Mouse (Mus musculus) gonadal fat pad, adult 2 months (tissue): ENCODE measurements around the gene Atg5. TPM values are rescaled to one million over a fixed set of nuclear protein-coding genes. Genes with fewer than 3 reads are reported as not detected.

Experiments used
- DNase-seq: peaks from one replicate; pipeline ENCODE4 v3.0.0-alpha.2; 2012; ENCODE audit warnings: low read depth
- polyA plus RNA-seq: library from polyadenylated mRNA; depleted of rRNA; stranded (reverse); fragments of >200 nt; gene quantifications from 2 replicates; pipeline ENCODE4 v1.2.3, GENCODE M21; 2012

The Atg5 gene
- polyA plus RNA-seq, 1 experiment, result 13.9 TPM

- no peak for DNase-seq
Observed at GRCm38 (mm10) chr10:44348474-44349415, 80.6 kb downstream of the Atg5 start.

GRCm38 (mm10) chr10:44353467-44353866 lies 85.3 kb downstream of the Atg5 start:
- DNase-seq, result no peak

GRCm38 (mm10) chr10:44354393-44354792 lies 86.2 kb downstream of the Atg5 start:
- no peak for DNase-seq

- no peak for DNase-seq
Observed at GRCm38 (mm10) chr10:44355216-44355615, 87.1 kb downstream of the Atg5 start.

GRCm38 (mm10) chr10:44356625-44357024 lies 88.5 kb downstream of the Atg5 start:
- no peak for DNase-seq

GRCm38 (mm10) chr10:44357316-44357715 lies 89.2 kb downstream of the Atg5 start:
- no peak for DNase-seq

GRCm38 (mm10) chr10:44358816-44359215 lies 90.7 kb downstream of the Atg5 start:
- DNase-seq, result no peak

- no peak for DNase-seq
Observed at GRCm38 (mm10) chr10:44360632-44361031, 92.5 kb downstream of the Atg5 start.

GRCm38 (mm10) chr10:44362435-44362834 lies 94.3 kb downstream of the Atg5 start:
- DNase-seq, result no peak

- DNase-seq, result no peak
Observed at GRCm38 (mm10) chr10:44362846-44363245, 94.7 kb downstream of the Atg5 start.

- DNase-seq, result no peak
Observed at GRCm38 (mm10) chr10:44366186-44366585, 98.0 kb downstream of the Atg5 start.

- DNase-seq, result no peak
Observed at GRCm38 (mm10) chr10:44367043-44367442, 98.9 kb downstream of the Atg5 start.

GRCm38 (mm10) chr10:44368596-44368995 lies 100.4 kb downstream of the Atg5 start:
- DNase-seq, result no peak

- no peak for DNase-seq
Observed at GRCm38 (mm10) chr10:44370666-44371065, 102.5 kb downstream of the Atg5 start.

- DNase-seq, result no peak
Observed at GRCm38 (mm10) chr10:44372210-44372609, 104.1 kb downstream of the Atg5 start.

- DNase-seq, result no peak
Observed at GRCm38 (mm10) chr10:44374678-44375077, 106.5 kb downstream of the Atg5 start.

GRCm38 (mm10) chr10:44375501-44375900 lies 107.3 kb downstream of the Atg5 start:
- no peak for DNase-seq

- DNase-seq, result no peak
Observed at GRCm38 (mm10) chr10:44377821-44378220, 109.7 kb downstream of the Atg5 start.

GRCm38 (mm10) chr10:44378403-44378802 lies 110.2 kb downstream of the Atg5 start:
- DNase-seq, result no peak

GRCm38 (mm10) chr10:44380476-44381208 lies 112.5 kb downstream of the Atg5 start:
- no peak for DNase-seq

GRCm38 (mm10) chr10:44381397-44381796 lies 113.2 kb downstream of the Atg5 start:
- DNase-seq, result peak; percentile 79

- DNase-seq, result no peak
Observed at GRCm38 (mm10) chr10:44381948-44382347, 113.8 kb downstream of the Atg5 start.

GRCm38 (mm10) chr10:44383213-44383612 lies 115.1 kb downstream of the Atg5 start:
- peak; percentile 76 for DNase-seq
